Mouse (Mus musculus) spleen, adult 2 months (tissue): ENCODE data around the gene Ephb4.

Source experiments
- CTCF ChIP-seq: fragments of 200-500 bp; IDR thresholded peaks from 2 replicates; pipeline ENCODE4 v1.5.1; 2011; ENCODE audit warnings: mild to moderate bottlenecking, inconsistent platforms; ENCODE audit not compliant: insufficient read depth, insufficient read length, insufficient replicate concordance; ENCODE audit errors: extremely low read depth
- POLR2A ChIP-seq: fragments of 200-500 bp; IDR thresholded peaks from 2 replicates; pipeline ENCODE4 v1.6.1; 2011; ENCODE audit warnings: low read depth, low read length, inconsistent platforms

DNA sequence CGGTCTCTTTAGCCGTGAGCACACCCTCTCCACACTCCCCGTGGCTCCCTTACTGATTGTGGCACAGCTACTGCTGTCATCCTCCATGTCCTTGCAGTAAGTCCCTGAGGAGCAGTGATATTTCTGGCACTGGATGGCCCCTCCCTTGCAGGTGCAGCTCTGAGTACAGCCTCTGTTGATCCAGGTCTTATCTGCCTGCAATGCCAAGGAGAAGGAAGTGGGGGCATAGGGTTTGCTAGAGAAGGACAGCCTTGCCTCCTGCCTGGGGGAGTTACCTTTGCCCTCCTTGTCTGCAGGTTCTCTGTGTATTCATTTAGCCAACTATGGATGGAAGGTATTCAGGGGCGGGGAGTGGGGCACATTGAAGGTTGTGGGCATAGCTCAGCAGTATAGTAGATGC, 69.9 kb downstream of the Ephb4 start:
- TF ChIP-seq CTCF = no peak
- TF ChIP-seq POLR2A = no peak
